Mouse (Mus musculus) megakaryocyte, adult 5-6 weeks (primary cell): ENCODE measurements around the gene Bbox1. TPM values are rescaled to one million over a fixed set of nuclear protein-coding genes. Genes with fewer than 3 reads are reported as not detected.

Experiments
- ATAC-seq: 2 replicates; pipeline ENCODE4 v1.8.0; 2016; ENCODE audit warnings: mild to moderate bottlenecking, inconsistent platforms; ENCODE audit not compliant: poor library complexity, severe bottlenecking
- total RNA-seq, 2 experiments: library from RNA; stranded (forward) in 1 of 2; stranded (reverse) in 1 of 2; fragments of 153-499, 151-499 nt in 1 of 2; fragments of 221-1000, 200-1000 nt in 1 of 2; gene quantifications; 2 replicates each; pipeline versions ENCODE4 v1.2.3 to v1.2.4; 2015 to 2017

Gene Bbox1
- total RNA-seq (2015), result not detected in 2 replicates
- not detected in 2 replicates for total RNA-seq (2017)

DNA sequence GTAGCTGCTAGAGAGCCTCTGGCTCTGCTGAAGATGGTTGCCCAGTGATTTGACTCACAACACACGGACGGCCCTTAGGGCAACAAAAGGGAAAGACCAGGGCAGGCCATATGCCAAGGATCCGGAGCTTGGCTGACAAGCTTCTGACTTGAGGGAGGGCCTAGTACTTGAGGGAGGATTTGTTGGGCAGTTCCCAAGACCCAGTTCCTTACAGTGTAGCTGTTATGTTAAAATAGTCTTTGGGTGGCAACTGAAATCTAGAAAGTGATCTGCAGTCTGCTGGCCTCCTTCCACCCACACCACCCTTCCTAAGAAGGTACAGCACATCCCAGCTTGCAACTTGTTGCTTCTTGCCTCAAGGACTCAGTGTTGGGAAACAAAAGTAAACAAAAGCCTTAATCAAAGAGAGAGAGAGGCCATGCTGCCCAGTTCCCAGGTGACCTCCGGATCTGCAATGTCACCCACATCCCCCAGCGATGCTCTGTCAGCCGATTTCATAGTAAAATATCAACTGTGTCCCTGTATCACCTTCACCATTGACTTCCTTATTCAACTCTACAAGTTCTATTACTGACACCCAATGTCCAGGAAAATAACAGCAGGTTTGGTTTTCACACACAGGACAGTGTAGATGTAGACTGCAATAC is at the start of gene Bbox1:
TSS of gene Bbox1 (minus strand) at position 52 of the 647 bp plus-strand sequence.
- no peak for ATAC-seq

DNA sequence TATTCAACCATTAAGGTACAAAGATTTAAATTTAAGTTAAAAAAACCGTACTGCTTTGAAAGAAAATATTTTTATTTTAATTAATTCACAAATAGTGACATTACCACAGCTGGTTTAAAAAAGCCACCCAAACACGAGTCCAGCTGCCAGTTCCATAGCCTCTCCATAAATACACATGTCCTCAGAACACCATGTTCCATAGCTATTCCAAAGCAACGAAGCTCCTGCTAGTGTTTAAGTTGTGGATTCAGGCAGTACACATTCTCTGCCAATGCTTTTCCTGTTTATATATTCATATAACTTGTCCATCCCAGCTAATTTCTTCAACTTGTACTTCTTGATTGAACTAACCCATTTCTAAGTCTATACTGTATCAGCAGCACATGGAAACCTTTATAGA is 49.5 kb upstream of the Bbox1 start:
- ATAC-seq, result no peak

DNA sequence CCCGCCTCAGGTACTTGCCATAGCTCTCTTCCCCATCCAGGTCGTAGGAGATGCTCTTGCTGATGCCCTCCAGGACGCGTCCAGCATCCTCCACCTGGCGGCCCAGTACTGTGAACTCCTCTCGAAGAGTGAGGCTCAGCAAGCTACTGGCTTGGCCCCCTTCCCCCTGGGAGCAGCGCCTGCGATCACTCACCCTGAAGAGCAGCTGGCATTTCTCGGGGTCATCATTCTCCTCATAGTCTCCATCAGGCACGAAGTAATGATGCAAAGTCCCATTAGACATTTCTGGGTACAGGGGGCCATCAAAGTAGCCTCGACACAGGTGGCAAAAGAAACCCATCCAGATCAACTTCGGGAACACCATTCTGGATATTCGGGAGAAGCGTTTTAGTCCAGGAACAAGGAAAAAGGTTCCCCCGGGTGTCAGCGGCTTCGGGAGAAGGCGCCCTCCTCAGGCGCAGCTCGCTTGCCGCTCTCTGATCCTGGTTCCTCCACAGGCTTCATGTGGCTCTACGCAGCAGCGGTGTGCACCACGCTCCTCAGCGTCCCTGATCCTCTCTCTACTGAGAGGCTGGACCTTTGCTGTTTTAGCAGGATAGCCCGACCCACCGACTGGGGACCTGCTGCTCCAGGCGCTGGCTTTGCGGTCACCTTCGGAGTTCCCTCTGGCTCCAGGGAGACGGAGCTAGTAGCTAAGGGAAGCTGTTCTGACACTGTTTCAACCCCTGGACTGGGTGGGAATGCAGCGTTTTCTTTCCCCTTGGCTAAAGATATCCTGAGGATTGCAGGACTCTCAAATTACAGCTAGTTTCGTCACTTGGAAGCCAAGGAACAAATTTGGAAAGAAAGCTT is 48.3 kb upstream of the Bbox1 start, which contains the start of gene Fibin:
TSS of gene Fibin (minus strand) at position 752 of the 852 bp plus-strand sequence.
- ATAC-seq, result no peak

DNA sequence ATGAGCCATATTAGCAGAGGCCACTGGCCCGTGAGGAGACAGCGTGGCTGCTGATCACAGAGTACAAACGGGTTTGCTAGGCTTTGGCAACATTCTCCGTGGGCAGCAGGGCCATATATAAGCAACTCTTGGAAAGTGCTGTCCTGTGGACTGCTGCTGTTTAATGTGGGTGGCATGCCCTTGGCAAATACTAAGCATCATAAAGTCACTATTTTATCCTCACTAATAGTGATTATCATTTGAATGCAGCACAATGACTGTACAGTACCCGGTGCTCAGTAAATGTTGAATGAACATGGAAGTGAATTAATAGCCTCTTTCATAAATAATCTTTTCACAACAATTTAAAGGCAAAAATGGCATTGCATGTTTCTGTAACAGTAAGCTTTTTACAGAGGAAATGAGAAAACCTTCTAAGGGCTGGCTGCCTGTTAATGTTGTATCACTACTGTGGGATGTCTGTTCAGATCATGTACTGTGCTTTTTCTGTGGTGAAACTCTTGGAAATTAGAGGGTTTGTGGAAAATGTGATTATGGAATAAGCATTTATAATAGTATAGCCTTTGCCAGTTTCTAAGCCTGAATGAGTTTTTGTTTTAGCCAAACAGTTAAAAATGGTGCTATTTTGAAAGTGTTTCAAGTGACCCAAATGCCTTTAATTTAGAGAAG is 39.1 kb upstream of the Bbox1 start:
- no peak for ATAC-seq

DNA sequence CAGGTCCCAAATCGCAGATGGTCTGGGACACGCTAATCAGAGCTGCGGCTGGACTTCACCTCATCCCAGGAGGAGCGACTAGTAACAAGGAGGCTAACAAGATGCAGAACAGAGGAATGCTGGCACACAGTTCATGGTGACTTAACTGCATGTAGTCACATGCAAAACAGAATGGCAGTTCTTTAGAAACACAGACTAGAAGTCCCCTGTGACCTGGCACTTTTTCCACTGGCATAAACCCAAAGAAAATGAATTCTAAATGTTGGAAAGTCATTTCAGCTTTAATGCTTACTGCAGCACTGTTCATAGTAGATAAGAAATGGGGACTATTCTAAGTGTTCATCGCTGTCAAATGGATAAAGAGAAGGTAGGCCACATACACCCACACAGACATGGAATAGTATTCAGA is 37.5 kb upstream of the Bbox1 start:
- no peak for ATAC-seq

DNA sequence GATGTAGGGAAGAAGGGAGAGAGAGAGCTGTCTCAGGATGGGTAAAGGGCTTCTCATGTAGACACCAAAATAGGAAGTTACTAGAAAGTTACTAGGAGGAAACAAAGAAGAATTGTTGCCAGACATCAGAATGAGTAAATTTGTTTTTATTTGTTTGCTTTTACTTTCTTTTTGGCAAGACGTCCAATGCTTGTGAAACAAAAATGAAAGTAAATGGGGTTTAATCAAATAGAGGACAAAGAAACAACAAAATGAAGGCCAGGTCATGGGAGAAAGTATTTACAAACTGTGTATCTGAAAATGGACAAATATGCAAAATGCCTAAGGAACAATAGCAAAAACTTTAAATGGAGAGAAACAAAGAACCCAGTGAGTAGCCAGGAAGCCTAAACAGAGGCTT is 37.0 kb upstream of the Bbox1 start:
- no peak for ATAC-seq

DNA sequence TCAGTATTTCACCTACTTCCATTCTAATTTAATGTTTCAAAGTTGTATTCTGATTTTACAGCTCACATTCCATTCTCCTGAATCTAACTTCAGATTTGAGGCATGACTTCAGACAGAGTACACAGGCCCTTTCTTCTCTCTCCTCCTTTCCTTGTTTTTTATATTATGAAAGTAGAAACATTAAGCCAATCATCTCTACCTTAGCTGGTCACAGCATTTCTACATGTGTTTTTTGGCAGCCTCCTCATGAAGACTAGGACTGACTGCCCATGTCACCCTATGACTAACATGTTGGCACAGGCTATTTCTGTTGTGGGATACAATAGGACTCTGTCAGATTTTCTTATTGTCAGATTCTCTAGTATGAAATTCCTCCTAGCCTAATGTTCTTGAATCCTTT is 14.6 kb upstream of the Bbox1 start:
- ATAC-seq, result no peak

DNA sequence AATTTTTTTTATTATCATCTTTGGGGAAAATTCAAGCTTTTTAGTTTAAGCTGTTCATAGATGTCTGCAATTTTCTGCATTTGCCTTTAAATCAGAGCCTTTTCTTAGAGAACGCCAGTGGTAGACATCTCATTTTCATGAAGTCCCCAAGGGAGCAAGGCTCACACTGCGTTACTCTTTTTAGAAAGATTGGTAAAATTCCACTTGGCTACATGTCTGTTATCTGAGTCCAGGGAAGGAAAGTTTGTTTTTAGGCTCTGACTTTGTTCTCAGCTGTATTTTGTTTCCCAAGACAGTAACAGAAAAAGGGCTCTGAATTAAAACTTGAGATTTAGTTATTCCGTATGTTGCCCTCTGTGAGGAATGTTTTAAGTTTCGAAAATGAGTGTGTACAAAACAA is 5.6 kb upstream of the Bbox1 start:
- no peak for ATAC-seq

DNA sequence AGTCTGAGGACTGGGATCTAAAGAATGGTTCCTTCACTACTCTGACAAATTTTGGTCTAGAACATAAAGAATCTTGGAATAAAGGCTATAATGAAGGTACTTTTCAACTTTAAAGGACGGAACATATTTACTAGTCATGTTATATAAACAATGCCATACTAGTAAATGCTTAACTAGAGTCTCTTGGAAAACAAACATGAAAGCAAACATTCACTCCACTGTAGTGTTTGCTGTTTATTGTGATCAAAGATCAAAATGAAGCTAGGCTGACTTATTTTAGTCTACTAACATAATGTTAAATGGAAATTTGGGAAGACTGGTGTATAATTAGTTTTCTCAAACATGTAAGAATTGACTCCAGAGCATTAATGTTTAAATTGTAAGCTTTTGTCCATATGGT is 4.9 kb upstream of the Bbox1 start:
- ATAC-seq, result no peak

DNA sequence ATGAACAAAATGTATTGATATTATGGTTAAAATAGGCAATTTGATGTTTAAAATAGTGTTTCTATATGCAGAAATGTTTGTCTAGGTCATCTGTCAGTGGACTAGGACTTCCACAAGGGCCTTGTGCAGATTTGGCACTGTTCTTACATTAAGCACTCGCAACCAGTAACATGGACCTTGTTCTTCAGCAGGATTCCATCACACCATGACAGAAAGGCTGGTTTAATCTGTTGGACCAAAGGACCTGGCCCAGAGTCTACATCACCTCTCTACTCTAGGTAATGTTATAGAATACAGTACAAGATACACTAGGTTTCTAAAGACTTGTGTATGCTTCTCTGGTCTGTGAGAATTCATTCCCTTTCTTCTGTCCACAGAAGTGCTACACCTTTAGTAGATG is 4.4 kb upstream of the Bbox1 start:
- ATAC-seq, result no peak

DNA sequence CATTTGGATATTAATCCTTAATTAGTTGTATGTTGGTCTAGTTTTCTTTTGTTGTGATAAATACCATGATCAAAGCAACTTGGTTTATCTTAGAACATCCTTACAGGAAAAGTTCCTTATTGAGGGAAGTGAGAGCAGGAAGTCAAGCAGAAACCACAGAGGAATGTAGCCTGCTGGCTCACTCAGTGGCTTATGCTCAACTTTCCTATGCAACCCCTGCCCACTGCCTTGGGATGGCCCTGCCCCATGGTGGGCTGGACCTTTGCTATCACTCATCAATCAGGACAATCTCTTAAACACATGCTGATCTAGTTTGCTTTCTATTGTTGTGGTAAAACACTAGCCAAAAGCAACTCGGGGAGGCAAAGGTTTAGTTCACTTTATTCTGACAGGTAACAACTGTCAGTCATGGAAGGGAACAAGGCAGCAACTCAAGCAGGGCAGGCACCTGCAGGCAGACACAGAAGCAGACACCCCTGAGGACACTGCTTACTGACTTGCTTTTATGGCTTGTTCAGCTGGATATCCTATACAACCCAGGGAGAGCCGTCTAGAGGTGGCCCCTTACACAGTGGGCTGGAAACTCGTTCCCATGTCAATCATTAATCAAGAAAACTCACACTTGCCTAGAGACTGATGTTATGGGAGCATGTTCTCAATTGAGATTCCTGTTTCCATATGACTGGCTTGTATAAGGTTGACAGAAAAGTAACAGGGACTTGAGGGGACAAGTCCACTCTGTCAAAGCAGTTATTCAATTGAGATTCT is 1.9 kb upstream of the Bbox1 start:
- no peak for ATAC-seq

DNA sequence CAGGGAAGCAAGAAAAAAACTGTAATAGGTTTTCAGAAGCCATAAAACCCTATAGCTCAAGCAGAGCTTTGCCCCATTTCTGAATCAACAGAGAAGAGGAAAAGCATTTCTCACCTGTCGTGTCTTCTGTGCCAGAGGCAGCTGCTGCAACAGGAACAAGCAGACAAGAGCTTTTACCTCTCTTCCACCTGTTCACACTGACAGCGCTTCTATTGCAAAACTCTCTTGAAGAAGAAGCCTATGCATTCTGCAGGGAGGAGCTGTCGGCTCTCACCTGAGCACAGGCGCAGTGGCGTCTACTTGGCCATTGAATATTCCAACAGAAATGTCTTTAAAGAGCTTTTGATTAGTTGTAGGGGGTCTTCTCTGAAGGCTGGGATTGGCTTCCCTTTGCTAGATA is 286 bp downstream of the Bbox1 start:
- no peak for ATAC-seq

DNA sequence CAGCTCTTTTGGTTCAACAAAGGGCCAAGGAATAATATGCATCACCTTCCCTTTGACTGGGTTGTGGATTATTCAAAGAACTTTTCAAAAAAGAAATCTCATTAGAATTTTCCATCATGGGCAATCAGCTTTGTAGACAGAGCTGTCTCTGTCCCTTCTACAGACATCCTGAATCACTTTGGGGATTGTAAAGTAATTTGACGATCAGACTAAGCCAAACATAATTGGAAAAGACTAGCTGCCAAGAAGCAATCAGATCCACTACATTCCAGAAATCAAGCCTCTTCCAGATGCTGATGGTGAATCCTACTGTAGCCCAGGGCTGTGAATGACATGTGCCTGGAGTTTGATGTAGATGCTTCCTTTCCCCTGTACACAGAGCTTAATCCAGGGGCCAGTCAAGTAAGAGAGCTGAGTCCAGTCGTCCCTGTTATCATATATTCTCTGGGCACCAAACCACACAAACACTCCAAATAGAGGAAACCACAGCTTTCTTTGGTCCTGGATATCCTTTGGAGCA is 995 bp downstream of the Bbox1 start:
- no peak for ATAC-seq

DNA sequence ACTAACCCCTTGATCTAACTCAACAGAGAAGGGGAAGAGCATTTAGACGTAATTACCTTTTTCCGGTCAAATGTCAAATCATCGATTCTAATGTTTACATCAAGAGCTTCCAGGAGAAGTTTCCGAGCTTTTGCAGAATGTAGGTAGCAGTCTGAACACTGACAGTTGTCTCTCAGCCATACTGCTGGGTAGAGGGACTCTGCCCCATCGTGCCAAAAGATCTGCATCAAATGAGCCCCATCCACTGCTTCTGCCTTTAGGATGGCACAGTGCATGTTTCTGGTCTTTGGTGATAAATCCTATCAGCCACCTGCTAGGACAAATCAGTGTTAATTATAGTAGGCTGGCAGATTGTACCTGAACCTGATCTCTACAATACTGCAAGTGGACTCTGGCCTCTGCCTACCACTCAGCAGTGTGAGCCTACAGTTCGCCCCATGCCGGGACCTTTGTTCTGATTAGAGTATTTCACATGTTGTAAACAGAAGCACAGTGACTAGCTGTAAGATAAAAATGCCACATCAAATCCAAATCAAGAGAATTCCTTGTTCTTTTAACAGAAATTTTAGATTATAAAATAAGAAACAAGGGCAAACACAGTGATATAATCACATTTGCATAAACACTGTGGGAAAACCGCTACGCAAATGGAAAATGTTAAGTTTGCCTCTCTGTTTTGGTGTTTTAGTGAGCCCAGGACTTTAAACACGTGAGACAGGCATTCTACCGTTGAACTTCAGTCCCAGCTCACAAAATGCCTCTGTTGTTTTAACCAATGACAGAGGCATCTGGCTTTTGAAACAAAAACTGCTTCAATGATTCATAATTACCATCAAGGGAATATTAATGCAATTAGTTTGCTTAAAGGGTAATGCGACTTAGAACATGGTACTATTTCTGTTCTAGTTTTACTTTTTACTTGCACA is 8.7 kb downstream of the Bbox1 start:
- ATAC-seq, result no peak

DNA sequence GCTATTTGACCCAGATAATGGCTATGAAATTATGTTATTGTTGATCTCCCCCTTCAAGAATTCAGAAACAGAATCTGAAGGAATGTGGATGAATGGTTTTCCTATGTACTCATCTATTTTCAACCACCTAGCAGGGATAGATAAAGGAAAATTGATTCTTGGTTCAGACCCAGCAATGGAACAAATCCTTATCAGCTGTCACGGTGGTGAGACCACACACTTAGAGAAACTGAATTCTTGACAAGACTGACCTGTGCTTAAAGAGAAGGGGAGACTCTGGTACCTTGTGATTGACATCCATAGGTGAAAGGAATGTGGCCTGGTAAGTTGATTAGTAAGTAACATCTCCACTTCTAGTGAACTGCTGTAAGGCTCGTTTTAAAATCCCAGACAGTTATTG is 12.1 kb downstream of the Bbox1 start:
- no peak for ATAC-seq

DNA sequence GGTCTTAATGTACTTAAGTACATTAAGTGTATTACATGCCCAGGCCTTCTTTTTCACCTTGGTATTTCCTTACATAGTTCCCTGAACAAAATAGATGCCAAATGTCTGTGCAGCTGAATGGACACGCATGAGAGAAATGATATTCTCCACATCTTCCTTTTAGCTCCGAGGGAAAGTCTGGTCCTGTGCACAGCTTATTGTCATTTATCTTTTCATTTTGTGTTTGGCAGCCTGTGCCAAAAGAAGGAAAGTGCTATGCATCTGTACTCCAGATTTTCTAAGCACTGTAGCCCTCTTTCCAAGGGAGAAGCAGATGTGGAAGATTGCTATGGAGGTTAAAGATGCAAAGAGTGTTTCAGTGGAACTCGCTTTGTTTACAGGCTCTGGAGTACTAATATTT is 13.0 kb downstream of the Bbox1 start:
- no peak for ATAC-seq

DNA sequence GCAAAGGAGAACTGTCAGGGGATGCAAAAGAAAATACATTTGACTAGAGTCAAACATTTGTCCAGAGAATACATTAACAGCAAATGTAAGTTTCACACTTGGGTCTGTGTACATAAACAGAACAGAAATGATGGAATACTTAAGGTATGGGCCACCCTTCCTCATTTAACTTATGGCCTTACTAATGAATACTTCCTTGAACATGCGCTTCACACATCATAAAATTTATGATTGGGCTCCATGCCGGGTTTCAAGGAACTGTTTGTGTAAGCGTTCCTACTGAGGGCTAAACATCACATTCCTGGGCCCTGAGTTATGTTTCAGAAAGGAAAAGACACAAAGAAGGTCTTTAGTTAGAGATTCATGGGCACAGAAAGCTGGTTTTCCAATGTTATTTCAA is 19.4 kb downstream of the Bbox1 start:
- no peak for ATAC-seq

DNA sequence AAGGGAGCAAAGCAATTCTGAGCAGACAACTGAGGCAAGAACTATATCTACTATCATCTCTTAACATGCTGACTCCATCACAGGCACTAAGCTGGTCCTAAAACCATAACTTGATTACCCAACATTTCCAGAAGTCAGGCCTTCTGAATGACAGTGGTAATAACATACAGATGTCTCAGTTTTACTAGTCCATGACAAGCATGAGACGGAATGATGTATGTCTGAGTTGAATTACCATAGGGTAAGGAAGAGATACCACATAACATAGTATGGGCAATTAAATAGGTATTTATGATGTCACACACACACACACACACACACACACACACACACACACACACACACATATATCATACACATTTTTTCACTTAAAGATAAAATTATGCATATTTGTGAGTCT is 26.4 kb downstream of the Bbox1 start:
- ATAC-seq, result no peak

DNA sequence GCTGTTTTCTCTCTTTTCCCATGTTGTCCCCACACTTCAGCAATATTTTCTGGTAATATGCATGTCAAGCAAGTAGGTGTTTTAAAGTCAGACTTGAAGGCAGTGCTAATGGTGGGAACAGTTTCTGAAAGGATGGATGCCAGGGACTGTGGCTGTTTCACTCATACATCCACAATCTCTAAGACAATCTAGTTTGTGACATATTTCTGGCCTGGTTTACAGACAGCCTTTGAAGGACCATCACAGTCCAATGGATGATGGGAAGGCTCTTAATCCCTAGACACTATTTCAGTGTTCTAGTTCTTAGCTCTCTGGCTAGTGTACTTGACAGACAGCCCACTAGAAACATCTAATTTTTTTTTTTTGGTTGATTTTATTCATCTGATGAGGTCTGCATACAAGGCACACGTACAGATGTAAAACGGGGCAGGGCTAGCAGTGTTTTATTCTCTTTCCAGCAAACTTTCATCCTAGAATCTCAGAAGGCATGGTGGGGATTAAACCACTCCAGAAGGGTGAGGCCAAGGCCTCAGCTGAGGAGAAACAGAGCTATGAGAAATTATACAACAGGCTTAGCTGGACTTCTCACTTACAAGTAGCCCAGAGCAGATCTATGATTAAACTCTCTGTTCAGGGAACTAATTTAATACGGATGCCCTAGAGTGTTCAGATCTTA is 28.4 kb downstream of the Bbox1 start:
- no peak for ATAC-seq
